Mouse (Mus musculus) urinary bladder, postnatal 25 days (tissue): ENCODE data around the gene Parp8.
"Not testable (repeated sequence)": the region's sequence is repeated elsewhere in the genome, so short reads cannot be mapped to it uniquely, and the experiment has no call there.

ENCODE experiments used
- DNase-seq: peaks from one replicate; pipeline ENCODE4 v3.0.0; 2022; ENCODE audit warnings: low spot score

The Parp8 gene

DNA sequence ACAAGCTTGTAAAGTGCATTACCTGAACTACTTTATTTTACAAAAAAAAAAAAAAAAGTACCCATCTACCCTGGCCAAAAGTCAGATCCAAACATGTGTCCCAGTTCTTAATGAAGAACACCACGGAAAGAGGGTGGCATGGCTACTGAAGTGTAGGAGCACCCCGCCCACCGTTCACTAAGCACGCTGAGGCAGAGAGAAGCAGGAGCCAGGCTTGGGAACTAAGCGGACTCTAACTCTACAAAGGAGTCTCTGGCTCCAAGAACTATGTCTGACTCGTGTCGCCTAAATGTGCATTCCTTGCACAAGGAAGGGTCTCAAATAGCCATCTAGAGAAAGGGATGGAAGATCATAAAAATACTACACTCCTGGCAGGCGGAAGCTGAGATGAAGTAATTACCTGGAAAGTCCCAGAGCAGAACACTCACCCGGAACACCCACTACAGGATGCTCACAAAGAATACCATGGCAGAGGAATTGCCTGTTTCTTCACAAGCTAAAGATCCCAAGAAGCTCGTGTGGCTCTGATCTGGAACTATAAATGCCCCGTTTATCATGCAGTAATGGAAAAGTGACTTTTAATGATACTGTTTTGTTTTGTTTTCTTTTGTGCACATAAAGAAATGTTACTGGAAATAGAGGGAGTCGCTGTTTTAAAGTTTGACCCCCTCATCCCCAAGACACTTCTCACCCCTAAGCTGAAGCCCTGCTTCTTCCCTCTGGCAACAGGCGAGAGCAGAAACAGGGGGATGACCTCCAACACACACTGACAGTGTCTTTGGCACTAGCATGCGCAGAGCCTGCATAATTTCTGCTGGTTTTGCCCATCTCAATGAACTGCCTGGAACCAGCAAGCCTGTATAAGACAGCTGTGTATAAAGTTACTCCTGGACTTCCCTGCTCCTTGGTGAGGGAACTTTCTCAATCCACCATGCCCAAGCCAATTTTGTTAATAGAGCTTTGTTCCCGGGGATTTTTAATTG is 62.6 kb downstream of the Parp8 start:
- no peak for DNase-seq

DNA sequence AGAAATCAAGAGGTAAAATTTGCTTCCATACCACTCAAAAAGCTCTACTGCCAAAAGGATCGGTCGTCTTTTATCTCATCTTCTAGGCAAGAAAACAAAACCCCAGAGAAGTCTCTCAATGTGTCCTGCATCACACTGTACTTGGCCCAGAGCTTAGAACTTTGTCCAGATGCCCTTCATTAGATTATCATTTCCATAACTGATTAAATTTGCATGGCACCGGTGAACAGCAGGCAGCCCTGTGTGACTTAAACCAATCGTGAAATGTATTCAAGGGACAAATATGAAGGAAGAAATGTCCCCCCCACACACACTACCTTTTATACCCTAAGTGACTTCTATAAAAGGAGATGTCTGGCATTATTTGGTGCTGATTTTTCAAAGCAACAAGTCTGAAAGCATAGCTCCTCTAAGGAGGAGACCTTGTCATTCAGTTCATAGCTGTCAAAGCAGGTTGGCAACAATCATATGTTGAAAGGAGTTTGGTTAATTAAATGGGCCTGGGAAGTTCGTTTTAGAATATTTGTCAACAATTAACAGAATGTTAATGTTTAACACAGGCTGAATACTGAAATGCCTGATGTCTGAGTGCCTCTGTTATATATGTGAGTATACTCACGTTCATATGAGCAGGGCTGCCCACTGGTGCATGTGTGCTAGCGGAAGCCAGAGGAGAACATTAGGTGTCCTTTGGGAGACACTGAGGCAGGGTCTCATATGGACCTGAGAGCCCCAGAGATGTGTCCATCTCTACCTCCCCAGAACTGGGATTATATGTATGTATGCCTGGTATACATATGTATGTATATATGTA is 66.4 kb downstream of the Parp8 start:
- DNase-seq = no peak

DNA sequence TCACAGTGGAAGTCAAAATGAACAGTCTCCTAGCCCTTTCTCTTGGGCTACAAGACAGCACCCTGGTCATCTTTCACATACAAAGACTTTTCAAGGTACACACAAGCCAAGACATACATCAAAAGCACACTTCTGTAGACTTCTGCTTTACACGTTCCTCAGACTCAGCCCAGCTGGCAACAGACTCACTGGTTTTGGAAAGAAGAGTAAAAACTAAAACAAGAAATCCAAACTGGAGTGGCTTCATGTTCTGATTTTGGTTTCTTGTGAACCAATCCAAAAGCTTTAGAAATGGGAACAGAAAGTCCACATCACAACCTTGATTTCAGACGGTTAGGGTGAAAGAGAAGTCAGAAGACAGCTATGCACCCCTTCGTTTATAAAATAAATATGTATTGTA is 67.8 kb downstream of the Parp8 start:
- DNase-seq = no peak

DNA sequence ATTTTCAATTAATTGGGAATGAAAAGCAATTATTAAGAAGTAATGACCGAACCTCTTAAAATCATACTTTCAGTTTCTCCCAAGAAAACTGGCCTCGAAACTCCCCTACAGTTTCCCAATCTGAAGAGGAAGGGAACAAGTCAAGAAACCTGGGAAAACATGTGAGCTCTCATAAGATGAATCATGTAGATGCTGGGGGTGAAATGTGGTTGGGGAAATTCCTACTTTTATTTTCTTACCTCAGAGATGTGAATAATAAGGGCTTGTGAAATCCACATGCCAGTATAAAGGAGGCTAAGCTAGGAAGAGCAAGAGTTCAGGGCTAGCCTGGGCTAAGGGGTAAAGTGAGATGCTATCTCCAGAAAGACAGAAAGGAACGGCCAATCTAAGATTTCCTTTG is 74.0 kb downstream of the Parp8 start:
- DNase-seq = no peak

DNA sequence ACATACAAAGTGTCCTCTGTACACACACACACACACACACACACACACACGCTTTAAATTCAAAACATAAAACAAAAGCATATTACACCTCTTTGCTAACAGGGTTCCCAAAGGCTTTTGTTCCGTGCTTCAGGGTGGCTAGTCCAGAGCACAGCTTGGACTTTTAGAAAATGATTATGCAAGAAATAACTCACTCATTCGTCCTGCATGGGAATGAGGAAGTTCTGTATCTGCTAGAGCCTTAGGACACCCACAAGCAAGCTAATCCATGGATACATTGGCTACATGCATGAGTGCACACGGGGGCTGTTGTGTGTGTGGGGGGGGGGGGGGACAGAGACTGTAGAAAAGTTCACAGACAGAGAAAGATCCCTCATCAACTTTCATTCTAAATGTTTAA is 75.8 kb downstream of the Parp8 start:
- DNase-seq = no peak

DNA sequence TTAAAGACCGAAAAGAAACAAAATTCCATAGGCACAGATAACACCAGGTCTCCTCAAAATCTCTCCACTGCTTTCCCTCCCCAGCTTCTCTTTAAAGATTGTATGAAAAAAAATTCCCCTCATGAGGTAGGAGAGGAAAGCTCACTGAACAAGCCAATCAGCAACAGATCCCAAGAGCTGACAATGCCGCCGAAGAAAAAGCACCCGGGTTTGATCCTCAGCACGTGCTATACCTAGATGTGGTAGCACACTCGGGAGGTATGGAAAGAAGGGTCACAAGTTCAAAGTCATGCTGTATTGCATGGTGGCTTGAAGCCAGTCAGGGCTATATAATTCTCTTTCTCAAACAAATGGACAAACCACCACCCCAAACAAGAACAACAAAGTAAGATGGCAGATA is 76.3 kb downstream of the Parp8 start:
- DNase-seq = no peak

DNA sequence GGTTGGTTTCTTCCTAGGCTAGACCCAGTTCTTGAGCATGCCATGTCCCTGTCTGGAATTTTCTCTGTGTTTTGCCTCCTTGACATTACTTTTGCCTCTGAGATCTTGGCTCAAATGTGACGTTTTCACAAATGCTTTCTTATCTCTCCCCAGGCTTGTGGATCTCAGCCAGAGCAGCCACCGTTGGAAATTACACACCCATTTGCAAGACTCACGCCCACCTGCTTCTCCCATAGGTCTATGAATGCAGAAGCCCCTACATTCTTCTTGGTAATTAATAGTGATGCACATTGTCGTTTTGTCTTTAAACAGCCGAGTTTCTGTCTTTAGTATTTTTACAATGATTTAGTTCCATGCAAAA is 77.1 kb downstream of the Parp8 start:
- no peak for DNase-seq

DNA sequence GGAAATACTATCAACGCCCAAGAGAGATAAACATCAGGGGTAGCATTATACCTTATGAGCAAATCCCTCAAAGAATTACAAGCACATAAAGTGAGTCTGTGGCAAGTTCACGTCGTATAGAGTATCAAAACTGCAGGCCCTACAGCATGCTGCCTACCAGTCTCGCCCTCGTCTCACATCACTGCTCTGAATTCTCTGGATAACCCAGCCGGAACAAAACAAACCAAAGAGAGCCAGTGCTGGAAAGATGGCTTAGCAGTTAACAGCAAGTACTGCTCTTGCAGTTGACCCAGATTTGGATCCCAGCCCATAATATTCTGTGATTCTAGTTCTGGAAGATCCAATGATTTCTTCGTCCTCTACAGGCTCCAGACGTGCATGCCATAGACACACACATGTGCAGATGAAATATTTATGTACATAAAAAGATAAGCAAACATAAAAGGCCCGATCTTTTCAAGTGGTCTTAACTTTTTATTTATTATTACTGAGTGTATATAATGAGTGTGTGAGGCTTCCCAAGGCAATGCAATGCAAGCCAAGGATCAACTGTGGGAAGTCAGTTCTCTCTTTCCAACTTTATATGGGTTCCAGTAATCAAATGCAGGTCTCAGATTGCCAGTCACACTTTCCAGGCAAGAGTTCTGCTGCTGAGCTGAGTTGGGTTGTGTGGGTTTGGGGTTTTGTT is 77.6 kb downstream of the Parp8 start:
- no peak for DNase-seq

DNA sequence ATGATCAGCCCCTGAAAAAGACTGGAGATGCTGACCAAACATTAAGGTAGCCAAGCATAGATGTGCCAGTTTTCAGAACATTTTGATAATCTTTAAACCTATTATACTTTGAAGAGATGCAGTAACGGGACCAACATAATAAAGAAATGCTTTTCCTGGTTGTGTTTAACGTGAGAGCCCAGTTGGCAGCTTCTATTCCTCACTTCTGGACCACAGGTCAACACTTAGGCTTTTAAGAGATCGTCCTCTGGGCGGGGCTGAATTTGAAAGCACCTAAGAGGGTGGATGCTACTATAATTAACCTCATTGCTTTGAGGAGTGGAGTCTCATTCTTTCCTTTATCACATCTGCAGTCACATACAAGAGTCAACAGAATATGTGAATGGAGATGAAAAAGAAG is 78.8 kb downstream of the Parp8 start:
- DNase-seq = no peak

DNA sequence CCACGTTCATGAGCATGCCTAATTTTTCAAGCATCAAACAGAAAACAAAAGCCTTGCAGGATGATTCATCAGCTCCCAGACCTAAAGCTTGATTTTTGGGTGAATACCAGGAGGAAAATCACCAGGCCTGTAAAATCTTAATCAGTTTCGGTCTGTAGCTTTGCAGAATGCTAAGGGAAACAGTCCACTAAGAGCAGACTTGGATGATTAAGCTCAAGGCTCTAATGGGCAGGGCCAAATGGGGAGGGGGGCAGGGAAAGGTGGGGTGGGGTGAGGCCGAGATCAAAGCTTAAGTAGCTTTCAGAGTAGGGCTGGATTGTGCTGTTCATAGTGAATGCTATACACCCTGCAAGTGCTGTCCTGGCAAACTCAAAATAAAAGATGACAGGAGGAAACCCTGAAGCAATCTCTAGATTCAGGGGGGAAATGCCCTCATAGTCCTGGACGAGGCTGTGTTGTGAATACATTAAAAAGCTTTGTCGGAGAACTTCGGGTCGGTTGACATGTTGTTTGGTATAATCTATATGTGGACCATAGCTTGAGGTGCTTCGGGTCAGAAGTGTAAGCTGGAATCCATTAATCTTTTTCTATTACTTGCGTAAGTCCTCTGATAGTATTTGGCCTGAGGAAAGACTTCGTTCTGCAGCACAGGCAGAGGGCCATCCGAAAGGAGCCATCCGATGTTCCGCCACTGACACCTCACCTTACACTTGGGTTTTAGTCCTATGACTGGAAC is 83.9 kb downstream of the Parp8 start:
- DNase-seq = no peak

DNA sequence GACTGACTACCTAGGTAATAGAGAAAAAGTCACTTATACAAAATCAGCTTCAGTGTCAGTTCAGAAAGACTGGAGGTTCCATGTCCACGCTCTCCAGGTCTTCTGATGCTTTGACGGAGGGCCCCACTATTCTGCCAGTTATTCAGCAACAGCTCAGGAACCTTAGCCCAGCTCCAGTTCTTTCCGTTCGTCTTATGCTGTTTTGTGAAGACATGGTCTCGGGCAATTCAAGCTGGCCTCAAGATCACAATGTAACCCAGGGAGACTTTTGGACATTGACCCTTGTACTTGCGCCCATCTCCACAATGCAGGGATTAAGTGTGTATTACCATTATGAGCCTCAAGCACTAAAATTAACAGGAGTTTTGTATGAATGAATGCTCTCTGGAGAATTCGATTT is 84.6 kb downstream of the Parp8 start:
- DNase-seq = no peak

DNA sequence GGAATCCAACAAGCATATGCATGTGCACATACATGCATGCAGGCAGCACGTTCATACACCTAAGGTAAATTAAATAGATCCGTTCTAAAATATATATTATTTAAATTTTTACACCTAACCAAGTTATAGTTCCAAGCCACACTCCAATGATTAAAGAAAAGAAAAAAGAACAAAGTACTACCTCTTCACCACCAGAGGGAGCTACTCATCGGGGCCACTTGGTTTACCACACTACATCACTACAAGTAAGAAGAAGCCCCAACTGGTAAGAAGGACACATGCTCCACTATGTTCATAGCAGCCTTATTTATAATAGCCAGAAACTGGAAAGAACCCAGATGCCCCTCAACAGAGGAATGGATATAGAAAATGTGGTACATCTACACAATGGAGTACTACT is 88.3 kb downstream of the Parp8 start:
- DNase-seq = not testable (repeated sequence)

DNA sequence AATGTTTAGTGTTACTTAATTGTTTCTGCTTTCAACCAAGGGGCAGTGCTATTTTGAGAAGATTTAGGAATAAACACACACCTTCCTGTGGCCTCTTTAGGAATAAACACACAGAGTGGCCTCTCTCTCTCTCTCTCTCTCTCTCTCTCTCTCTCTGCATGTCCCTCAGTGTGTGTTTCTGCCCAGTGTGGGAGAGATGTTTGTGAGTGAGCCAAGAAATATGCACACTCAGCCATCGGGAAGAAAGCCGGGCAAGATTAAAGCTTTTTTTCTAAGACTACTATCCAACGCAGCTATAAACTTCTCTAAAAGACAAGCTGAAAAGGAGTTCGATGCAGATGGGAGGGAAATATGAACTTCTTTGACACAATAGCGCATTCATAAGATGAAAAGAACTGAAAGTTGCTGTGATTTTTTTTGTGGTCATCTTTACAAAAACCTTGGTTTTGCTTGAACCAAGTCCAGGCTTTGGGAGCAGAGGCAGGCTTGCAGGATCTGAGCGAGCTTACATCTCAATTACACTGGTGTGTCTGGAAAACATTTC is 107.9 kb downstream of the Parp8 start:
- DNase-seq = no peak

DNA sequence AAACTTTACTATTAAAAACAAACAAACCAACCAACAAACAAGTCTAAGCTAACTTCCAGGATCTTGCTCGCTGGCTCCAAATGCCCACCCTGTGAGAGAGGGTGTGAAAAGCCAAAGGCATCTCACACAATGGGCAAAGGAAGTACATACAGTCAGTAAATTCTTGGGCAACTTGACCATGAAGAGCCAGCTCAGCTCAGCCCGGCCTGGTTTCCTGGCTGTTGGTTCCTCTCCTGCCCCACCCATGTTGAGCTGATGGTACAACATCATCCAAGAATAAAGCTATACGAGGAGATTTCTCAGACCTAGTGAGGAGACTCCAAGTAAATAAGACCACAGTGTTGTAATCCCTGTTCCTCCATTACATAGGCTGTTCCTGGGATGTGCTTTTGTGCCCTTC is 117.1 kb downstream of the Parp8 start:
- DNase-seq = no peak

DNA sequence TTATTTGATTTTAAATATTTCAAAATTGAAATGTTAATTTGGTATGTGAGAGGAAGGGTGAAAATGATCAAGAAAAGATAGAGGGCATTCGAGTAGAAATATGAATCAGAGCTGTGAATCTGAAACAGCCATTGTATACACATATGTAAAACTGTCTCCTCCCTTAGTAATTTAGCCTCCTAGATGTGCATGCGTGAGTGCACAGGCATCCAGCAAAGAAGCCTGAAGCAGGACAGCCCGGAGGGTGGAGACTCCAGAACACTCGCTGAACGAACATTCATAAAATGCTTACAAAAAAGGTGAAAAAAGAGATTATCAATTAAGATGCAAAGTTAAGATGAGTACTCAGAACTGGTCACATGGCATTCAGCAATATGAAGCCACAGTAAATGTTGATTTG is 121.9 kb downstream of the Parp8 start:
- DNase-seq = no peak

DNA sequence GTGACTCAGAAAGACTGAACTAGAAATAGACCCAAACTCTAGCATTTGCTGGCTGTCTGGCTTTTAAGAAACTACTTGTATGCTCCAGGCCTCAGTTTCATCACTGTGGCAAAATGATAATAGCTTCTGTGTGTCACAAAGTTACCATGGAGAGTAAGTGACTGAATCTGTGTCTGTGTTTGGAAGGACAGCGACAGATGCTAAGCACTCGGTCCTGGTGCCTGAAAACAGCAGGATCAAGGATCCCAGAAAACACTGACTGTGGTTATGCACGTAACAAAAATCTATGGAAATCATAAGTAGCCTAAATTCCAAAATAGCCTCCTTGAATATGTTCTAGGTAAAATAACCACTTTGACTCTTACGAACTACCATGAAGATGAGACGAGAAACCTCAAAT is 126.9 kb downstream of the Parp8 start:
- DNase-seq = no peak

DNA sequence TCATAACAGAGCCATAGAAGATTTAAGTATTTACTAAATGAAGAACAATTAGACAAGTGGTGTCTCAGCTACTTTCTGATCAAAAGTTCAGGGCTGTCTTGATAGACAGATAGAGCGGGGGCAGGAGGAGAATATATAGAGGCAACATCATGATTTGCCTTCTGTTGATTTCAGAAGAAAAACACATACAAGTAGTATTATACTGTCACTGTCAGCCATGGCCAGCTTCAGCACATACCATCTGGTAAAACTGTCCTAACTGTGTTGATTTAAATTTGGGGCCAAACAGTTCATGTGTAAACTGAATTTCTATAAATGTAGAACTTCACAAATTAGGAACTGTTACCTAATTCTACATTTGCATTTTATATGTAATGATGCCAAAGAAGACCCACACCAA is 127.6 kb downstream of the Parp8 start:
- DNase-seq = no peak

DNA sequence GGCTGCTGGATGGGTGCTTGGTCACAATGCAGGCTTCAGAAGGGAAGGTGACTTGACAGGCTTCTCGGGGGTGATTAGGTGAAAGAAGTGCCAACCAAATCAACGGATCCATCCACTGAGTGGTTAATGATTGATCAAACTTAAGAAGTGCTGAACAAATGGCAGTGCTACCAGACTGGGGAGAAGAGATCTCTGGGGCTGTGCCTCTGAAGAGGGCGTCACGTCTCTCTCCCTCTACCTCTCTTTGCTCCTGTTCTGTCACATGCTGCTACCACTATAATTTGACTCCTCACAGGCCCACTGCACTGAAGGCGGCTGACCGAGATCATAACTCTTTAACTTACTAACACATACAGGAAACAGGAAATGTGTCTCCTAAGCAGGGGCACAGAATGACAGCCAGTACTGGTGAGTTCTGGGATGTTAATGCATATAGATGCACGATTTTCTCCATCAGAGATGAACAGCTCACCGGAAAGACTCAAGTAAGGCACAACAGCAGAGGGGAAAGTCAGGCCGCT is 140.9 kb downstream of the Parp8 start:
- no peak for DNase-seq

DNA sequence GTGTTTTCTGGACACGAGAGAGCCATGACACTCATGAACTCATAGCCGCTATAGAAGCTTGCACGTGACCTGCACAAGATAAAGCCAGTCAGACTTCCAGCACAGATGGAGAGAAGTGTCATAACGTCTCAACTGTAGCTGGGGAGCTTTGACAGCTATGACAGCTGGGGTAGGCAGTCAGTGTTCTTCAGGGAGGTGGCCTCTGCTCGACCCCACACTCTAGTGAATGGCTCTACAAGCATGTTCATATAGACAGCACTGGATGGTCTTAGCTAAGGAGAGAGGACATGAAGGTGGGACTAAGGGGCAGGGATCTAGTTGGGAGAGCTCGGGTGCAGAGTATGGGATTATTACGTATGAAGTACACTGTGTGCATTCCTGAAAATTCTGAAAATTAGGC is 143.1 kb downstream of the Parp8 start:
- DNase-seq = no peak

DNA sequence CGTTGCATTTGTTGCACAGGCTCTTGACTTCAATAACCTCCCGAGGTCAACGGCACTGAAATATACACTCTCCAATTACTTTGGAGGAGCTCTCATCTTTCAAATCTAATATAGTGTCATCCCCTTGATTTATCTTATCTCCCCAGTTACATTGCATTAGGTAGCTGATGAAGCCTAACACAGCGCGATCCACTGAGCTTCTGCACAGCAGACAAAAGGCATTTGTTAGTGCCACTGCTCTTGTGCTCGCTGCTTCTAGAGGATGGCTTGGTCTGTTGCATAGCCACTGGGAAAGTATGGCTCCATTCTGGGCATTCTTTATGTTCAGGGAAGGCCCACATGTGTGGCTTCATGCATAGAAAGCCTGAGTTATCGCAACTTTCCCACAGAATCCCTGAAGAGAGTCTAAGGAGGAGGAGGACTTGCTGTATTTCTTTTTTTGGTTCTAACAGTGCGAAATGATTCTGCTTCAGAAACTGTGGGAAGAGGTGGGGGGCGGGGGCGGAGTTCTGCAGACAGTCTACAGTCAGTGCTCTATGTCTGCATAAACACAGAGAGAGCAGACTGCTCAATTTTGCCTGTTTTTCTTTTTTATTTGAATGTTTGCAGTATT is 145.7 kb downstream of the Parp8 start:
- DNase-seq = no peak

DNA sequence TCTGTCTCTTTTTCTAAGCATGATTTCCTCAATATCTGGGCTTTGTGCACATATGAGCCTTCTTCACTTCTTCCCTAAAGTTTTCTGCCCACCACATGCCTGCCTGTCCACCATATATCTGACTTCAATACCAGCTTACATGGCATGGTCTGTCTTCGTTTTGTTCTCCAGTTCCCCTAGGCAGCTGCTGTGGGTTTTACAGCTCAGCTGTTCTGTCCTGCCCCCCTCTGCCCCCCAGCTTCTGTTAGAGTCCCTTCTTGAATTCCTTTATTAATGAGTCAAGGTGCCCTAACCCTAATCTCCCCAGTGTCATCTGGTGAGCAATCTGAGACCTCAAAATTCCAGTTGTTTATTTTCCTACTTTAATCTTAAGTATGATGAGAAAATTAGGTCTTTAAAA is 155.1 kb downstream of the Parp8 start:
- DNase-seq = no peak
